Mouse (Mus musculus) intestine, embryonic 15.5 days (tissue): ENCODE results near the gene BC048562. TPM values are rescaled to one million over a fixed set of nuclear protein-coding genes. Genes with fewer than 3 reads are reported as not detected.
A peak's percentile ranks its signal among the peaks of the same experiment; 100 is the strongest.

Experiments used
- ATAC-seq: fragments of 200-750 bp; cut with Nextera tagmentation; 2 replicates; pipeline ENCODE4 v1.8.0; 2017; ENCODE audit warnings: moderate TSS enrichment, moderate library complexity
- H3K27ac ChIP-seq: fragments of 300-500 bp; sonication (generic); 2 replicates; pipeline ENCODE4 v1.5.1; 2015; ENCODE audit warnings: mild to moderate bottlenecking, inconsistent platforms
- H3K27me3 ChIP-seq: fragments of 300-500 bp; sonication (generic); replicated peaks from 2 replicates; pipeline ENCODE4 v1.6.1; 2015; ENCODE audit warnings: inconsistent platforms
- H3K36me3 ChIP-seq: fragments of 300-500 bp; sonication (generic); 2 replicates; pipeline ENCODE4 v1.6.1; 2015; ENCODE audit warnings: inconsistent platforms
- H3K4me1 ChIP-seq: fragments of 300-500 bp; sonication (generic); replicated peaks from 2 replicates; pipeline ENCODE4 v1.6.1; 2015; ENCODE audit warnings: inconsistent platforms
- H3K4me2 ChIP-seq: fragments of 300-500 bp; sonication (generic); replicated peaks from 2 replicates; pipeline ENCODE4 v1.6.1; 2015; ENCODE audit warnings: mild to moderate bottlenecking, inconsistent platforms
- H3K4me3 ChIP-seq: fragments of 300-500 bp; sonication (generic); replicated peaks from 2 replicates; pipeline ENCODE4 v1.5.1; 2015; ENCODE audit warnings: inconsistent platforms
- H3K9ac ChIP-seq: fragments of 300-500 bp; sonication (generic); 2 replicates; pipeline ENCODE4 v1.6.1; 2015; ENCODE audit warnings: inconsistent platforms
- H3K9me3 ChIP-seq: fragments of 300-500 bp; sonication (generic); 2 replicates; pipeline ENCODE4 v1.6.1; 2016; ENCODE audit warnings: inconsistent platforms
- WGBS: fragments of 180-500 bp; shearing (Covaris S2); methylation state at CpG from one replicate; pipeline ENCODE4 v1.1.7; 2015; 5-methylcytosine and 5-hydroxymethylcytosine counted together
- polyA plus RNA-seq: library from polyadenylated mRNA; unstranded; fragments of >200 nt; fragmentation: Nextera tagmentation; extraction: Ambion mirVana; gene quantifications from 2 replicates; pipeline ENCODE4 v1.2.1, GENCODE M21; 2015

The BC048562 gene
- polyA plus RNA-seq, 1 experiment from 2014 or later, result not detected

GRCm38 (mm10) chr9:108412221-108412620 lies 24.1 kb upstream of the BC048562 start:
- no peak overlapping the region for H3K4me3 ChIP-seq
- H3K9me3 ChIP-seq, result no peaks in the 10 kb centered on the region
- H3K27me3 ChIP-seq, result no peaks in the 10 kb centered on the region
- 83% methylated on average over 1 of the region's 1 CpGs for WGBS
- H3K36me3 ChIP-seq, result no peaks in the 10 kb centered on the region
- no peaks in the 10 kb centered on the region for H3K4me1 ChIP-seq
- H3K4me2 ChIP-seq, result no peak overlapping the region
- ATAC-seq, result no peak
- no peak overlapping the region for H3K9ac ChIP-seq
- H3K27ac ChIP-seq, result no peak overlapping the region

DNA sequence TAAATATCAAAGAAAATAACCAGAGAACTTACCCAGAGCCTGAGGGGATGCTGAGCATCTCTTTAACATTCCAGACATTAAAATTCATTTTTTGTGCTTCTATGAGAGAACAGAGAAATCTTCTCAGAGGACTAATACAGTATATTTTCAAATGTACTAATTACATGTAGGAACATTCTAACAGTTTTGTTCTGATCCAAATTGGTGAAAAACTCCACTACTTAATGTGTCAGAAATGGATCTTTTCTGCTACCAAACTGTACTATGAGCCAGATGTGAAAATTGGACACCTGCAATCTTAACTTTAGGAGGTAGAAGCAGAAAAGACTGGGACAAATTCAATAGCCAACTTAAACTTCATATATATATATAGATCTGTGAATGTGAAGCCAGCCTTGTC lies 7.9 kb upstream of the BC048562 start, which contains the start of gene Ccdc36:
TSS of gene Ccdc36 (minus strand) at position 101 of the 400 bp plus-strand sequence.
- 0 out of 2 replicates have a peak, but pooled peaks cover 4% of the 10 kb centered on the region for H3K4me1 ChIP-seq
- H3K27me3 ChIP-seq, result no peaks in the 10 kb centered on the region
- H3K36me3 ChIP-seq, result no peaks in the 10 kb centered on the region
- no peak within 1 kb of the TSS for H3K4me3 ChIP-seq
- no peak for ATAC-seq
- no peak within 1 kb of the TSS for H3K9ac ChIP-seq
- H3K9me3 ChIP-seq, result no peaks in the 10 kb centered on the region
- no peak within 1 kb of the TSS for H3K4me2 ChIP-seq
- no peak within 1 kb of the TSS for H3K27ac ChIP-seq

DNA sequence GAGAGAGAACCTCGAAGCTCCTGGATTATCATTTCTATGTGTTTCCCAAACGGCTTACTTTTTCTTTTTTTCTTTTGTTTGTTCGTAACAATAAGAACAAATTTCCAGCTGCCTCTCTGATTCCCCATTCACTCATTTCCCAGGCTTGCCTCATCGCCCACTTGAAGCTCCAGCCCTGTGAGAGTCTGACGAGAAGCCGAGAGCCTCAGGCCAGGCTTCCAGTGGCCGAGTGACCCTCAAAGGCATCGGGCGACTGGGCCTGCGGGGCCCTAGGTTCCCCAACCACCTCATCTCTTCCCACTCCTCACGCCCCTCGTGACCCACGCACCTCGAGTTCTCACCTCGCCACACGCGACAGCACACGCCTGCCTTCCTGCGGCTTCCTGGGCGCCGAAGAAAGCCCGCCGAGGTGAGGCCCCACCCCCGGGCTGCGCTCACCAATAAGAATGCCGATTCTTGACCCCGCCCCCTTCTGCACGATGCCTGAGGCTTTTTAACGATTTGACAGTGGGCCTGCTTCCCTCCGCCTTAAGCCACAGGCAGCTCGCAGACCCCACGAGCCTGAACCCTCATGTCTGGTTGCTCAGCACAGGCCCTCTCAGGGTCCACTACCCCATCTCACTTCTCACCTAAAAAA lies 4.7 kb upstream of the BC048562 start:
- Histone ChIP-seq H3K4me1 (0 out of 2 replicates have a peak, but pooled peaks cover 4% of the 10 kb centered on the region), H3K9ac (peak overlapping the region; percentile 32; the same call in 1 of the 2 replicates), H3K36me3 (no peaks in the 10 kb centered on the region), H3K27me3 (no peaks in the 10 kb centered on the region), H3K27ac (no peak overlapping the region), H3K4me2 (peak overlapping the region; percentile 61), H3K4me3 (peak overlapping the region; percentile 27), H3K9me3 (no peaks in the 10 kb centered on the region)
- WGBS, result 43% methylated on average over 32 of the region's 32 CpGs
- ATAC-seq, result peak; percentile 59; the same call in 1 of the 2 replicates

DNA sequence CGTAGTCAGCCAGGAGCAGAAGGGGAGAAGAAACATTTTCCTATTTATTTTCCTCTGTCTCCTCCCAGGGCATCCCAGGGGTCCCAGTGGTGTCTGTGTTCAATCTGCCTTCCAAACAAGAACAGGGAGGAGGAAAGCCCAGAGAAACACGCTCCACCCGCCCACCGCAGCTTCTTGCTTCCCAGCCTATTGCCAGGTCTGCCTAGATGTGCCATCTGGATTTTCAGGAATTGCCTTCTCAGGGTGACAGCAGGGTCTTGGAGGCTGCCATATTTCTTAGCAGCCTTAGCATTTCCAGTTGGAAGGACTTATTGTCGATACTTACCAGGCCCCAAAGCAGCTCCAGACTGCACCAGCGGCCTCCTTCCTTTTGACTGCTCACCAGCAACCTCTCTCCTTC lies 2.9 kb downstream of the BC048562 start:
- no peak overlapping the region for H3K4me3 ChIP-seq
- H3K4me1 ChIP-seq, result no peaks in the 10 kb centered on the region
- no peak overlapping the region for H3K4me2 ChIP-seq
- no peak overlapping the region for H3K27ac ChIP-seq
- no peaks in the 10 kb centered on the region for H3K27me3 ChIP-seq
- H3K9me3 ChIP-seq, result no peaks in the 10 kb centered on the region
- WGBS, result 74% methylated on average over 6 of the region's 6 CpGs
- no peaks in the 10 kb centered on the region for H3K36me3 ChIP-seq
- H3K9ac ChIP-seq, result no peak overlapping the region
- ATAC-seq, result no peak

GRCm38 (mm10) chr9:108440485-108440884 lies 4.2 kb downstream of the BC048562 start:
- no peak for ATAC-seq
- no peaks in the 10 kb centered on the region for H3K27me3 ChIP-seq
- H3K36me3 ChIP-seq, result no peaks in the 10 kb centered on the region
- H3K4me1 ChIP-seq, result no peaks in the 10 kb centered on the region
- H3K27ac ChIP-seq, result no peak overlapping the region
- no peaks in the 10 kb centered on the region for H3K9me3 ChIP-seq
- H3K4me3 ChIP-seq, result no peak overlapping the region
- WGBS, result 67% methylated on average over 5 of the region's 5 CpGs
- H3K4me2 ChIP-seq, result no peak overlapping the region
- no peak overlapping the region for H3K9ac ChIP-seq

DNA sequence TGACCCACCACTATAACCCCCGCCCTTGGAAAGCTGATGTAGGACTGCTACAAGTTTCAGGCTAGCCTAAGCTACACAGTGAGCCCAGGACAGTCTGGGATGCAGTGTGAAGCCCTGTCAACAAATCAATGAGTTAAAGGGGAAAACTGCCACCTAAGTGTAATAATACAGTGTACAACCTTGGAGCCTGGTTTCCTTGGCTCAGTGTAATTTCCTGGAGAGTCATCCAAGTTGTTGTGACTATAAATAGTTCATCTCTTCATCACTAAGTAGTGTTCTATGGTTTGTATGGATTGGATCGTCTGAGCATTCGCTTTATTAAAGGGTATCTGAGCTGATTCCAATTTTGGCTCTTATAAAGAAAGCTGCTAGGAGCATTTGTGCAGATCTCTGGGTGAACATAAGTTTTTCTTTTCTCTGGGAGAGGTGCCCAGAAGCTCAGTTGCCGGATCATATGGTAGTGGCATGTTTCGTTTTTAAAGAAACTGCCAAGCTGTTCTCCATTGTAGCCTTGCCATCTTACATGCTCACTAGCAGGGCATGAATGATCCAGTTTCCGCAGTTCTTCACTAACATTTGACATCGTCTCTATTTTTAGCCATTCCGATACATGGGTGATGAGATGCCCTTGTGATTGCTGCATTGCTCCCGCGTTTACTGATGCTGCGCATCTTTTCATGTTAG lies 5.1 kb downstream of the BC048562 start:
- 82% methylated on average over 11 of the region's 11 CpGs for WGBS
- H3K4me1 ChIP-seq, result no peaks in the 10 kb centered on the region
- H3K27me3 ChIP-seq, result no peaks in the 10 kb centered on the region
- no peak overlapping the region for H3K4me3 ChIP-seq
- H3K9me3 ChIP-seq, result no peaks in the 10 kb centered on the region
- no peak overlapping the region for H3K27ac ChIP-seq
- no peaks in the 10 kb centered on the region for H3K36me3 ChIP-seq
- ATAC-seq, result no peak
- no peak overlapping the region for H3K4me2 ChIP-seq
- H3K9ac ChIP-seq, result no peak overlapping the region

DNA sequence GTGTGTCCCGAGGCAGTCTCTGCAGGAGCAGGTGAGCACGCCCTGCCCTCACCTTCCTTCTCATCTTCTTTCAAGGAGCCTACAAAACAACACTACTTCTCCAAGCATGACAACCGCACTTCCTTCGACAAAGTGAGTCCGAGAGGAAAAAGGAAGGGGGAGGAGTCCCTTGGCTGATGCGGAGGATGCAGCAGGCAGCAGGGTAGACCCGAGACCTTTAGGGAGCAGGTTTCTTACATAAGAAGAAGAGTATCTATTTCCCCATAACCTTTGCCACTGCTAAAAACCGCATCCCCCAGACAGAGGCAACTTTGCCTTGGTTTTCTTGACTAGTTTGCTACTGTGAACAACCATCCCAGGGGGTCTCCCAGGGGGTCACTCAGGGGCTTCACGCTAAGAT lies 8.8 kb downstream of the BC048562 start:
- H3K9me3 ChIP-seq, result no peaks in the 10 kb centered on the region
- H3K27me3 ChIP-seq, result no peaks in the 10 kb centered on the region; the same call in 1 of the 2 replicates
- H3K27ac ChIP-seq, result no peak overlapping the region
- ATAC-seq, result no peak
- H3K4me1 ChIP-seq, result peaks cover 10% of the 10 kb centered on the region
- no peak overlapping the region for H3K4me3 ChIP-seq
- no peaks in the 10 kb centered on the region; the same call in 1 of the 2 replicates for H3K36me3 ChIP-seq
- H3K9ac ChIP-seq, result no peak overlapping the region
- 60% methylated on average over 9 of the region's 9 CpGs for WGBS
- H3K4me2 ChIP-seq, result no peak overlapping the region

- Histone ChIP-seq H3K36me3 (no peaks in the 10 kb centered on the region; the same call in 1 of the 2 replicates), H3K4me2 (peak overlapping the region; percentile 96), H3K27me3 (no peaks in the 10 kb centered on the region; the same call in 1 of the 2 replicates), H3K4me3 (0 out of 2 replicates have a peak overlapping the region, but pooled peaks have one; percentile 60), H3K27ac (peak overlapping the region; percentile 70), H3K9ac (no peak overlapping the region), H3K9me3 (no peaks in the 10 kb centered on the region), H3K4me1 (peaks cover 40% of the 10 kb centered on the region)
- ATAC-seq, result peak; percentile 12; the same call in 1 of the 2 replicates
- WGBS, result 55% methylated on average over 4 of the region's 4 CpGs
These were observed 13.6 kb downstream of the BC048562 start for GRCm38 (mm10) chr9:108449860-108450259.

GRCm38 (mm10) chr9:108450292-108451169 lies 14.2 kb downstream of the BC048562 start:
- Histone ChIP-seq H3K9ac (peak overlapping the region; percentile 75), H3K27me3 (no peaks in the 10 kb centered on the region; the same call in 1 of the 2 replicates), H3K9me3 (no peaks in the 10 kb centered on the region), H3K4me1 (peaks cover 40% of the 10 kb centered on the region), H3K4me3 (peak overlapping the region; percentile 60), H3K27ac (peak overlapping the region; percentile 70), H3K36me3 (no peaks in the 10 kb centered on the region; the same call in 1 of the 2 replicates), H3K4me2 (peak overlapping the region; percentile 96)
- peak; percentile 51 for ATAC-seq
- 59% methylated on average over 21 of the region's 21 CpGs for WGBS

DNA sequence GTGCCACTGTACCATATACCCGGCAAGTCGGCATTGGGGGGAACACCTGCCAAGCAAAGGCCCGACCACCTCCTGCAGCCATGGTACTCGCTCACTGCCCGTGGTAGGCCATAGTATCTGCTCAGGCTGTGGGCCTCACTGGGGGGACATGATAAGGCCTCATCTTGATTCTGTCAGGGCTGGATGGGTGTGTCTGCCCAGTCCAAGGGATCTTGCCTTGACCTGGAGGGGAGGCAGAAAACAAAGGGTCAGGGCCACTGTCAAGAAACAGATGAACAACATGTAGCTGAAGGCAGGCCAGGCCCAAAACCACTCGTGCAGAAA lies 14.8 kb downstream of the BC048562 start:
- peak overlapping the region; percentile 60 for H3K4me3 ChIP-seq
- H3K4me1 ChIP-seq, result peaks cover 40% of the 10 kb centered on the region
- peak overlapping the region; percentile 75 for H3K9ac ChIP-seq
- peak overlapping the region; percentile 96 for H3K4me2 ChIP-seq
- no peaks in the 10 kb centered on the region; the same call in 1 of the 2 replicates for H3K36me3 ChIP-seq
- H3K27me3 ChIP-seq, result no peaks in the 10 kb centered on the region; the same call in 1 of the 2 replicates
- H3K27ac ChIP-seq, result peak overlapping the region; percentile 70; the same call in 1 of the 2 replicates
- ATAC-seq, result no peak
- no peaks in the 10 kb centered on the region for H3K9me3 ChIP-seq
- 78% methylated on average over 6 of the region's 6 CpGs for WGBS

- Histone ChIP-seq H3K4me1 (peaks cover 40% of the 10 kb centered on the region), H3K36me3 (no peaks in the 10 kb centered on the region; the same call in 1 of the 2 replicates), H3K9me3 (no peaks in the 10 kb centered on the region), H3K4me2 (peak overlapping the region; percentile 96), H3K9ac (peak overlapping the region; percentile 75), H3K4me3 (peak overlapping the region; percentile 60), H3K27ac (peak overlapping the region; percentile 87), H3K27me3 (no peaks in the 10 kb centered on the region; the same call in 1 of the 2 replicates)
- ATAC-seq, result peak; percentile 9; the same call in 1 of the 2 replicates
- WGBS, result 47% methylated on average over 6 of the region's 6 CpGs
These were observed 15.4 kb downstream of the BC048562 start for GRCm38 (mm10) chr9:108451519-108452160.
